Mouse (Mus musculus) liver, embryonic 11.5 days (tissue): ENCODE data around the gene Prr11. TPM values are rescaled to one million over a fixed set of nuclear protein-coding genes. Genes with fewer than 3 reads are reported as not detected.
"Not testable (repeated sequence)": the region's sequence is repeated elsewhere in the genome, so short reads cannot be mapped to it uniquely, and the experiment has no call there.

ENCODE experiments used
- ATAC-seq: fragments of 200-750 bp; cut with Nextera tagmentation; replicated peaks from 2 replicates; pipeline ENCODE4 v1.8.0; 2017; ENCODE audit warnings: moderate number of reproducible peaks, mild to moderate bottlenecking, moderate TSS enrichment, moderate library complexity; ENCODE audit not compliant: low FRiP score
- DNase-seq: peaks from one replicate; pipeline ENCODE4 v3.0.0-alpha.2; 2017; ENCODE audit warnings: low spot score
- H3K27ac ChIP-seq: fragments of 300-500 bp; sonication (generic); 2 replicates; pipeline ENCODE4 v1.5.1; 2014; ENCODE audit warnings: mild to moderate bottlenecking, low read depth, low read length, control low read depth
- H3K27me3 ChIP-seq: fragments of 300-500 bp; sonication (generic); replicated peaks from 2 replicates; pipeline ENCODE4 v1.6.1; 2014; ENCODE audit warnings: low read length, mixed read lengths; ENCODE audit not compliant: control insufficient read depth, insufficient read depth
- H3K36me3 ChIP-seq: fragments of 300-500 bp; sonication (generic); 2 replicates; pipeline ENCODE4 v1.6.1; 2014; ENCODE audit warnings: mild to moderate bottlenecking, low read length, moderate library complexity, mixed read lengths; ENCODE audit not compliant: control insufficient read depth, insufficient read depth
- H3K4me1 ChIP-seq: fragments of 300-500 bp; sonication (generic); replicated peaks from 2 replicates; pipeline ENCODE4 v1.6.1; 2014; ENCODE audit warnings: low read length, mixed read lengths; ENCODE audit not compliant: control insufficient read depth, insufficient read depth
- H3K4me2 ChIP-seq: fragments of 300-500 bp; sonication (generic); 2 replicates; pipeline ENCODE4 v1.6.1; 2014; ENCODE audit warnings: mild to moderate bottlenecking, control low read depth, moderate library complexity
- H3K4me3 ChIP-seq: fragments of 300-500 bp; sonication (generic); 2 replicates; pipeline ENCODE4 v1.5.1; 2014; ENCODE audit warnings: low read depth, low read length, control low read depth
- H3K9ac ChIP-seq: fragments of 300-500 bp; sonication (generic); 2 replicates; pipeline ENCODE4 v1.6.1; 2014; ENCODE audit warnings: low read depth, low read length, control low read depth
- H3K9me3 ChIP-seq: fragments of 300-500 bp; sonication (generic); 2 replicates; pipeline ENCODE4 v1.6.1; 2016; ENCODE audit warnings: low read length, inconsistent platforms, mixed read lengths; ENCODE audit not compliant: control insufficient read depth
- WGBS: fragments of 180-500 bp; shearing (Covaris S2); extraction: QIAGEN DNeasy Blood & Tissue Kit; methylation state at CpG from one replicate; pipeline ENCODE4 v1.1.7; 2014; 5-methylcytosine and 5-hydroxymethylcytosine counted together
- microRNA counts: library from miRNA; unstranded; fragments of <30 nt; microRNA quantifications from one replicate; lab custom pipeline; 2015
- microRNA-seq: library from miRNA; unstranded; fragments of <30 nt; microRNA quantifications from one replicate; pipeline ENCODE4, GENCODE M21; 2017; ENCODE audit warnings: borderline number of aligned reads
- polyA plus RNA-seq: library from polyadenylated mRNA; unstranded; fragments of >200 nt; fragmentation: Nextera tagmentation; extraction: Ambion mirVana; gene quantifications from 2 replicates; pipeline ENCODE4 v1.2.1, GENCODE M21; 2014

The Prr11 gene
- polyA plus RNA-seq, 1 experiment from 2014 or later = 13.4 TPM

DNA sequence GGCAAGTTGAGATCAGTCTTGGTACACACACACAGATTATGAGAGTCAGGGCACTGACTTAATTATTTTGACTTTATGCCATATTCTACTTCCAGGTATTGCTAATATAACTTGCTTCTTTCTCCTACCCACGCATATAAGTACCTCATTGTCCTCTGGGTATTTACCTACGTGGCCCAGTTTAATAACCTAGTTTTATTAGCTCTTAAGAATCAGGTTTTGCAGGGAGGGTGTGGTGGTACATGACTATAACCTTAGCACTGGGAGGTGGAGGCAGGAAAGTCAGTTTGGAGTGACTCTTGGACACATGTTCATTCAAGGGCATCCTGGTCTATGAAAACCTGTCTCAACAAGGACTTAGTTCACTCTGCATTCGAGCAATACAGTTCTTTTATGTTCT, 46.4 kb downstream of the Prr11 start:
- Histone ChIP-seq H3K27me3 (no peaks in the 10 kb centered on the region), H3K36me3 (no peaks in the 10 kb centered on the region), H3K4me2 (no peak overlapping the region), H3K4me1 (no peaks in the 10 kb centered on the region), H3K9ac (no peak overlapping the region), H3K27ac (no peak overlapping the region), H3K4me3 (no peak overlapping the region), H3K9me3 (no peaks in the 10 kb centered on the region)
- 62% methylated on average over 3 of the region's 3 CpGs for WGBS
- ATAC-seq = no peak
- DNase-seq = no peak

- Histone ChIP-seq H3K27me3 (no peaks in the 10 kb centered on the region), H3K9me3 (no peaks in the 10 kb centered on the region), H3K4me2 (no peak overlapping the region), H3K4me1 (peaks cover 6% of the 10 kb centered on the region), H3K36me3 (no peaks in the 10 kb centered on the region), H3K9ac (no peak overlapping the region), H3K4me3 (no peak overlapping the region), H3K27ac (no peak overlapping the region)
- DNase-seq (no peak), ATAC-seq (no peak)
- WGBS = 92% methylated on average over 2 of the region's 2 CpGs
Measured at GRCm38 (mm10) chr11:87060410-87060809, 48.1 kb downstream of the Prr11 start.

- Histone ChIP-seq H3K27ac (no peak overlapping the region), H3K36me3 (no peaks in the 10 kb centered on the region), H3K4me3 (no peak overlapping the region), H3K9me3 (no peaks in the 10 kb centered on the region), H3K4me2 (peak overlapping the region; percentile 28), H3K27me3 (no peaks in the 10 kb centered on the region), H3K9ac (no peak overlapping the region), H3K4me1 (peaks cover 6% of the 10 kb centered on the region)
- DNase-seq (no peak), ATAC-seq (peak; percentile 90)
- 55% methylated on average over 6 of the region's 6 CpGs for WGBS
Measured at GRCm38 (mm10) chr11:87056286-87056685, 52.2 kb downstream of the Prr11 start.

DNA sequence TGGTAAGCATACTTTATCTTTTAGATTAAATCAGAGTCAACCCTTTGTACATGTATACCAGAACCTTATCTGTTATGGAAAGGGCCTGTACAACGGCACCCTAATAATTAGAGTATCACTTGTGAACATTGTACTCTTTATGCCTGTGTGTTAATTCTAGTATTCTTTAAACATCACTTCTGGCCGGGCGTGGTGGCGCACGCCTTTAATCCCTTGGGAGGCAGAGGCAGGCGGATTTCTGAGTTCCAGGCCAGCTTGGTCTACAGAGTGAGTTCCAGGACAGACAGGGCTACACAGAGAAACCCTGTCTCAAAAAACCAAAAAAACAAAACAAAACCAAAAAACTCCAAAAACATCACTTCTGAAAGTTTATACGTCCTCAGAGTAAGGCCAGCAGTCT, 59.6 kb downstream of the Prr11 start:
- H3K4me1 ChIP-seq, ATAC-seq, H3K36me3 ChIP-seq, H3K9ac ChIP-seq, H3K9me3 ChIP-seq, DNase-seq, H3K4me3 ChIP-seq, H3K27me3 ChIP-seq, H3K4me2 ChIP-seq, H3K27ac ChIP-seq: not testable (repeated sequence)
- 85% methylated on average over 7 of the region's 7 CpGs for WGBS

DNA sequence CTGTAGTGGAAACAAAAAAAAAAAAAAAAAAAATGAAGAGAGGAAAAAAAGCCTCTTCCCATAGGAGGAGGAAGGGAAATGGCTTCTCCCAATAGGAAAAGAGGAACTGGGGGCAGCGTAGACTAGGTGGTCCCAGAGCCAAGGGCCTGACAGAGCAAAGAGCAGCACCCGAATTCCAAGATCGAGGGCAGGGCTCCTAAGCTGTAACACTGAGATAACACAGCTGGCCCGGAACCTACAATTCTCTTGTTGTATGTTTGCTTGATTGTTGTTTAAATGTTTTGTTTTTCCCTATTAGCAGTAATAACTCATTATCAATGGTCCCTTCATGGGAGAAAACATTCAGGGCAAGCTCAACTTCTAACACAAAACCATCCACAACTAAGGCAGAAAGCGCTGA, 61.5 kb downstream of the Prr11 start:
- Histone ChIP-seq H3K4me1 (no peaks in the 10 kb centered on the region), H3K4me2 (no peak overlapping the region), H3K27ac (no peak overlapping the region), H3K9ac (no peak overlapping the region), H3K27me3 (no peaks in the 10 kb centered on the region), H3K36me3 (no peaks in the 10 kb centered on the region), H3K4me3 (no peak overlapping the region), H3K9me3 (no peaks in the 10 kb centered on the region)
- ATAC-seq = no peak
- WGBS = 80% methylated on average over 5 of the region's 5 CpGs
- DNase-seq = no peak

- Histone ChIP-seq H3K4me2 (no peak overlapping the region), H3K9ac (no peak overlapping the region), H3K27me3 (no peaks in the 10 kb centered on the region), H3K36me3 (peaks cover 3% of the 10 kb centered on the region; the same call in 1 of the 2 replicates), H3K4me3 (no peak overlapping the region), H3K4me1 (no peaks in the 10 kb centered on the region), H3K9me3 (no peaks in the 10 kb centered on the region), H3K27ac (no peak overlapping the region)
- DNase-seq (no peak), ATAC-seq (no peak)
- 68% methylated on average over 3 of the region's 3 CpGs for WGBS
Measured at GRCm38 (mm10) chr11:87043052-87043451, 65.5 kb downstream of the Prr11 start.

- WGBS = 85% methylated on average over 9 of the region's 9 CpGs
- H3K27ac ChIP-seq = no peak overlapping the region
Measured at GRCm38 (mm10) chr11:87039307-87039963, 69.1 kb downstream of the Prr11 start.

More at GRCm38 (mm10) chr11:87039307-87039963, 69.1 kb downstream of the Prr11 start:
- H3K36me3 ChIP-seq = peaks cover 3% of the 10 kb centered on the region; the same call in 1 of the 2 replicates
- DNase-seq (no peak), ATAC-seq (no peak)
- no peak overlapping the region for H3K4me2 ChIP-seq
- H3K9me3 ChIP-seq = no peaks in the 10 kb centered on the region
- no peaks in the 10 kb centered on the region for H3K4me1 ChIP-seq
- H3K4me3 ChIP-seq = no peak overlapping the region
- no peak overlapping the region for H3K9ac ChIP-seq
- H3K27me3 ChIP-seq = no peaks in the 10 kb centered on the region

MicroRNAs encoded within 50 kb of the gene (microRNA counts, 519-probe panel; counts per million panel counts)
- microRNA mmu-miR-301a (lab: Ali Mortazavi, UCI) = 5,993 counts per million, percentile 66 among the panel's probes with 10 or more counts

Small RNA genes within 50 kb of the gene (microRNA-seq; reads per million reads assigned to microRNA genes)
- 2,514 reads per million, percentile 83 among the genes with 10 or more reads in this experiment for gene Mir301

Other genes with a start within 250 kb of the Prr11 start
- 2.9 and 3.1 TPM in 2 replicates for gene Ypel2, start 115.0 kb downstream of the Prr11 start, polyA plus RNA-seq
- gene Gdpd1, start 34.6 kb downstream of the Prr11 start, polyA plus RNA-seq = 12.0 and 12.5 TPM in 2 replicates
- gene Smg8, start 21.9 kb downstream of the Prr11 start, polyA plus RNA-seq = 20.8 and 24.5 TPM in 2 replicates
- 55.3 and 55.9 TPM in 2 replicates for gene Ska2, start 526 bp upstream of the Prr11 start, polyA plus RNA-seq
- 40.4 and 43.4 TPM in 2 replicates for gene Trim37, start 18.4 kb upstream of the Prr11 start, polyA plus RNA-seq